Mouse (Mus musculus): ENCODE measurements at regions not wholly inside any gene's neighbourhood (a gene's known extent, or its start where the extent isn't known, plus 50 kb on each side); places are given as distances from the start of the nearest gene placed in this dataset.
A peak's percentile ranks its signal among the peaks of the same experiment; 100 is the strongest.

- no peak for ATAC-seq (replicated peaks; ENCODE audit: poor library complexity)
Observed at GRCm38 (mm10) chr2:45421774-45422173, 304.6 kb upstream of the Zeb2 start.

GRCm38 (mm10) chr2:45408136-45408535, 290.9 kb upstream of the Zeb2 start:
- no peak for ATAC-seq (replicated peaks; ENCODE audit: poor library complexity)

DNA sequence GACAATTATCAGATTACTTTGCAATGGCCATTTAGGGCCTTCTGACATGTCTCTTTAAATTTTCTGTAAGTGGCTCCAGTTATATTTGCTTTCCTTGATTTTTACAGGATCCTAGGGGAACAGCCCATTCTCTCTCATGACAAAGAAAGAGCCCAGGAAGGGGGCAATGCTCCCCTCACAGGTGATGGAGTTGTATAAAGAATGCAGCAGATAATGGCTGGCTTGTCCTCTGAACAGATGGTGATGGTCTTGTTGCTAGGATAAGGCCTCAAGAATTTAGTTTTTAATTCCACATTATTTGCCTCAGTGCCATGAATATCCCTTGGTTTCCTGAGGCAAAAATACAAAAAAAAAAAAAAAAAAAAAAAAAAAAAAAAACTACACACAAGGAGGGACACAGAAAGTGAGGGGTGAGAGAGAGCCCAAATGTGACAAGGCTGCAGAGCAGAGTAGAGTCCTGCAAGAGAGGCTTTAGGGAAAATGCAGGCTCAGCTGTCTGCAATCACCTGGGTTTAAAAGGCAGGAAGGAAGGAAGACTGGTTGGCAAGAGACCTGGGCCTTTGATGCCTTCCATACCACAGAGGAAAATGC, 272.8 kb upstream of the Zeb2 start:
- no peak for ATAC-seq (replicated peaks; ENCODE audit: poor library complexity)

DNA sequence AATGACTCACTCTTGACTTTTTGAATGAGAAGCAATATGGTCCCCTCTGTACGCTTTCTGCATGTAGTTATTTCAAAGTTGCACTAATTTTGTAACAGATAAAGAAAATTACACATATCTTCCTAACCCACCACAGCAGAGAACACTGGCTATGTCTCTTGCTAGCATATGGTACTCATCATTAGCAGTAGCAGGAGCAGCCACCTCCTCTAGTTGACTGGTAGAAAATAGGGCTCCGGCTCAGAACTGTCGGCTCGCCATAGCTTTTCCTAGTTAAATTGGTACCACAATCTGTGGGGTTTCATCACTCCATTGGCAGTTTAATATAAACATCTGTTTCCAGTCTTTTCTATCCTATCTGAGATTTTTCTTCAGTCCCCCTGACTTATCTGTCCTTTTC, 254.1 kb upstream of the Zeb2 start:
- ATAC-seq (replicated peaks; ENCODE audit: poor library complexity), result no peak

DNA sequence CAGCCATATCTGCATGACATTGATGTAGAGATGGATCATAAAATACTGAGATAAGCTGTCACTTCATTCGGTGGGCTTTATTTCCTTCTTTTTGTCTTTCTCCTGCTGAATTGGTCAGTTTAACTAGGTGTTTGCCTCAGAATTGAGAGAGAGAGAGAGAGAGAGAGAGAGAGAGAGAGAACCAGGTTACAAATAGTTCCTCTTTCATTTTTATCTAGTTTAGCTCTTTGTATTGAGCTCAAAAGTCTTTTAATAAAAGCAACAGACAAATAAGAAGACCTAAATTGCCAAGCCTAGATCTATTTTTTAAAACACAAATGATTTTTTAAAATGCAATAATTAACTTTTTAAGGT, 253.4 kb upstream of the Zeb2 start:
- ATAC-seq (replicated peaks; ENCODE audit: poor library complexity), result no peak

GRCm38 (mm10) chr2:45369914-45370614, 252.9 kb upstream of the Zeb2 start:
- no peak for ATAC-seq (replicated peaks; ENCODE audit: poor library complexity)

- no peak for ATAC-seq (replicated peaks; ENCODE audit: poor library complexity)
Observed at GRCm38 (mm10) chr2:45369432-45369831, 252.2 kb upstream of the Zeb2 start.

GRCm38 (mm10) chr2:45367436-45368193, 250.4 kb upstream of the Zeb2 start:
- no peak for ATAC-seq (replicated peaks; ENCODE audit: poor library complexity)

- ATAC-seq (replicated peaks; ENCODE audit: poor library complexity), result no peak
Observed at GRCm38 (mm10) chr2:45357266-45357665, 240.1 kb upstream of the Zeb2 start.

GRCm38 (mm10) chr2:45356558-45357170, 239.5 kb upstream of the Zeb2 start:
- ATAC-seq (replicated peaks; ENCODE audit: poor library complexity), result no peak

DNA sequence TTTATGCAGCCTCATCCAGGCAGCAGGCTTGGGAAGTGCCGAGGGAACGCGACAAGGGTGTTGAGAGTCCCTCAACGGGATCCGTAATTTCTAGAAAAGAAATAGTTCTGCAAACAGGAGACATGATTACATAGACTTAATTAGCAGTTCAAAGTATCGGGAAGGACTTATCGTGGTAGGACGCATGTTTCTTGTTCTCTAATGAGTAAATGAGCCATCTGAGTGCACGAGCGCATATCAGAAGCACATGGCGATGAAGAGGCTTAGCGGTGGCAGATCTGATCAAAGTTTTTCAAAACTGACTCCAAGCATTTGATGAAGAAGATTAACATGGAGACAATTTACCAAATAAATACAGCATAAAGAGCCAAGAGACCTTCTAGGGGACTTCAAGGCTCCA, 238.8 kb upstream of the Zeb2 start:
- no peak for ATAC-seq (replicated peaks; ENCODE audit: poor library complexity)

GRCm38 (mm10) chr2:45351529-45352133, 234.4 kb upstream of the Zeb2 start:
- peak; percentile 58 for ATAC-seq (replicated peaks; ENCODE audit: poor library complexity)

- ATAC-seq (replicated peaks; ENCODE audit: poor library complexity), result peak; percentile 55; the same call in 1 of the 2 replicates
Observed at GRCm38 (mm10) chr2:45346358-45346757, 229.2 kb upstream of the Zeb2 start.

DNA sequence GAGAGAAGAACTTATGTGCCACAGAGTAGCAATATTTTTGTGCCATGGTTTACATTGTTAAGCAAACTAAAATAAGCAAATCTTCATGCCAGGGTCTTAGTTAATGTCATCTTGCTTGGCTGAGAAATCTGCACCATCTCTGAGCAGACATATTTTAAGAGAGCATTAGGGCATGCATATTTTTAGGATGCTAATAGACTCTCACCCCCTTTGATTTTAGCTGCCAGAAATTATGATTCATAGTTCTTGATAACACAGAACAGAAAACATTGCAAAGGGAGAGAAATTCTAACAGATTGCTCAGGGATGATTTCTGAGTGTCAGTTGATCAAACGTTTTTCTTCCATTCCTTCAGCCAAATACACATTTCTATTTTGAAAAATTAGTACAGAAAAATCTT, 222.7 kb upstream of the Zeb2 start:
- no peak for ATAC-seq (replicated peaks; ENCODE audit: poor library complexity)

- ATAC-seq (replicated peaks; ENCODE audit: poor library complexity), result no peak
Observed at GRCm38 (mm10) chr2:45338809-45339208, 221.6 kb upstream of the Zeb2 start.

DNA sequence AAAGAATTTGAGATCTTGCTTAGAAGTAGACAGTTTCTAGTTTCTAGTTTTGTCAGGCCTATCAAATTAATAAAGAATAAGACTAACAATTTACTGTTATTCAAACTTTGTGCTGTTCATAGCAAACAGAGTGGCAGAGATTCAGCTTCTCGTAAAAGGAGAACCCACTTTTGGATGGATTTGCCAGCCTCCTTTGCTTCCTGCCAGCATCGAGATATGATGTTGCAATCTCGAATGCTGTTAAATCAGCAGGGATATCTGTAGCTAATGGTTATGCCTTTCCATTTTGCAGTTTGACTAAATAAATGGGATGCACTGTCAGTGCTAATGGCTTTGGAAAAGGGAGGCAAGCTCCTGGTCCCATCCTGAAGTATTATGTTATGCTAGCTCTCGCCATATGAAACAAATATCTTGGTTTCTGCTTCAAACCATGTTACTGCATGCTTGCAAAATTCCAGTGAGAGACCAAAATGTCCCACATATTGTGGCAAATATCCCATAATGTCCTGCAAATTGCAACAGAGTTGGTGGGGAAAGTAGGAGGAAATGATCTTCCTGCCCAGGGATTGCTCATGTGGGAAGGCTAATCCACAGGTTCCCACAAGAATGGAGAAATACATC, 199.9 kb upstream of the Zeb2 start:
- peak; percentile 39; the same call in 1 of the 2 replicates for ATAC-seq (replicated peaks; ENCODE audit: poor library complexity)

GRCm38 (mm10) chr2:45287530-45288009, 170.4 kb upstream of the Zeb2 start:
- ATAC-seq (replicated peaks; ENCODE audit: poor library complexity), result no peak

GRCm38 (mm10) chr2:45283811-45284210, 166.6 kb upstream of the Zeb2 start:
- ATAC-seq (replicated peaks; ENCODE audit: poor library complexity), result no peak

DNA sequence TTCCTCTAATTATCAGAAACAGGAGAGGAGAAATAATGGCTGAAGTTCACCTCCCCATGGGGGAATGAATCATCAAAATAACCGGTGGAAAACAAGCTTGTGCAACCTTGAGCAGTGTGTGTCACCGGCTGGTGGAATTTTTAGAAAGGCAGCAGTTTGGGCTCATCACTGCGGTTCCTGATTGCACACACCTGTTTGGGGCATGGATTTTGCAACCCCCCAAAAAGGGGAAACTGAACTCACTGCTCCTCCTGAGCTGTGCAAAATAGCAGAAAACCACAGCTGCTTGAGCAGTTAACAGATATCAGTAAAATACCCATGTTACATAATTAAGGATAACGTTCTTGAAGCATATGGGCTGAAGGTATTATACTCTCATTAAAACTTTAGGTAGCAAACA, 162.3 kb upstream of the Zeb2 start:
- ATAC-seq (replicated peaks; ENCODE audit: poor library complexity), result peak; percentile 86

DNA sequence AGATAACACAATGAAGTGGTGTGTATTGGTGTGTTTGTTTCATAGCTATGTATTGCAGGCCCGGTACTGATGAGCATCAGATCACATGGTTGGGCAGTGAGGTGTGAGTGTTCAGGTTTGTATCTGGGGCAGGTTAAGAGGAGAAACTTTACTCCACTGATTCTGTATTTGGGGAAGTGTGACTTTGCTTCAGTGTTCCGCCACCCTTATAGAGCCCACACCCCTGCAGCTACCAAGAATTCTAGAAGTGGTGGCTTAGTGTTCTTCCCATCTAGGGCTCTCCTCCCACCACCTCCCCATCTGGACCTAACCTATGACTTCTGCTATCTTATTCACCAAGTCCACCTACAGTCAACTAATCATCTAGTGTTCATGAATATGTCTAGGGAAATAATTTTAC, 160.4 kb upstream of the Zeb2 start:
- peak; percentile 20; the same call in 1 of the 2 replicates for ATAC-seq (replicated peaks; ENCODE audit: poor library complexity)

DNA sequence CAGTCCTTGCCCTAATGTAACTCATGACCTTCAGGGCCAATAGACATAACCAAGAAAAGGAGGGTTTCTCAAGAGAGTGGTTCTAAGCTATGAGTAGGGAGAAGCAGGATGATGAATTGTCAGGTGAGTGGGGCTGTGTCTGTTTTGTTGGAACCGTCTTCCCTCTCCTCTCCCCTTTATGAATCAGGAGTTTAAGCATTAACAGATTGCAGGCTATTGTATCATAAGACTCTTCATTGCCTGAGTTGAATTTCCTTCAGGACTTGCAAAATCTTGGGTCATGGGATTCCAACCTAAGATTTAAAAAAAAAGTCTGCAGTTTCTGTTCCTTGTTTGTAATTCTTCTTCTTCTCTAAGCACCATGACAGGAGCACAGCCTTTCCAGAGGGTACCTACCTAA, 159.5 kb upstream of the Zeb2 start:
- peak; percentile 29 for ATAC-seq (replicated peaks; ENCODE audit: poor library complexity)

Measured in megakaryocyte progenitor cell, adult 5-6 weeks (primary cell).